Mouse (Mus musculus) adipocyte (in vitro differentiated cells): ENCODE measurements at regions not wholly inside any gene's neighbourhood (a gene's known extent, or its start where the extent isn't known, plus 50 kb on each side); places are given as distances from the start of the nearest gene placed in this dataset.

Experiments used
- DNase-seq: peaks from one replicate; pipeline ENCODE4 v3.0.0-alpha.2; 2016; ENCODE audit warnings: low spot score

GRCm38 (mm10) chr7:54458386-54458785 lies 376.9 kb upstream of the Luzp2 start:
- peak; percentile 2 for DNase-seq

GRCm38 (mm10) chr7:54491254-54491653 lies 344.0 kb upstream of the Luzp2 start:
- no peak for DNase-seq

- DNase-seq = no peak
Measured at GRCm38 (mm10) chr7:54505235-54505634, 330.1 kb upstream of the Luzp2 start.

GRCm38 (mm10) chr7:54507006-54507405 lies 328.3 kb upstream of the Luzp2 start:
- DNase-seq = no peak

GRCm38 (mm10) chr7:54535693-54536092 lies 299.6 kb upstream of the Luzp2 start:
- DNase-seq = no peak

GRCm38 (mm10) chr7:54557436-54557835 lies 277.9 kb upstream of the Luzp2 start:
- no peak for DNase-seq

GRCm38 (mm10) chr7:54565569-54566179 lies 269.6 kb upstream of the Luzp2 start:
- DNase-seq = no peak

- DNase-seq = no peak
Measured at GRCm38 (mm10) chr7:54599776-54600175, 235.5 kb upstream of the Luzp2 start.

GRCm38 (mm10) chr7:54622436-54622835 lies 212.9 kb upstream of the Luzp2 start:
- DNase-seq = no peak

- no peak for DNase-seq
Measured at GRCm38 (mm10) chr7:54633930-54634329, 201.4 kb upstream of the Luzp2 start.

GRCm38 (mm10) chr7:54634348-54635035 lies 200.8 kb upstream of the Luzp2 start:
- no peak for DNase-seq

- no peak for DNase-seq
Measured at GRCm38 (mm10) chr7:54645314-54645713, 190.0 kb upstream of the Luzp2 start.

GRCm38 (mm10) chr7:54649025-54649424 lies 186.3 kb upstream of the Luzp2 start:
- DNase-seq = no peak
